Mouse (Mus musculus) liver, adult 2 months (tissue): ENCODE data around the gene Atp5h.

Experiments
- CTCF ChIP-seq: fragments of 200-500 bp; IDR thresholded peaks from 2 replicates; pipeline ENCODE4 v1.5.1; 2011; ENCODE audit warnings: low read depth, low read length, control low read depth
- POLR2A ChIP-seq: fragments of 200-500 bp; IDR thresholded peaks from 2 replicates; pipeline ENCODE4 v1.6.1; 2011; ENCODE audit warnings: low read length, control low read depth; ENCODE audit not compliant: insufficient read depth; ENCODE audit errors: extremely low read depth

DNA sequence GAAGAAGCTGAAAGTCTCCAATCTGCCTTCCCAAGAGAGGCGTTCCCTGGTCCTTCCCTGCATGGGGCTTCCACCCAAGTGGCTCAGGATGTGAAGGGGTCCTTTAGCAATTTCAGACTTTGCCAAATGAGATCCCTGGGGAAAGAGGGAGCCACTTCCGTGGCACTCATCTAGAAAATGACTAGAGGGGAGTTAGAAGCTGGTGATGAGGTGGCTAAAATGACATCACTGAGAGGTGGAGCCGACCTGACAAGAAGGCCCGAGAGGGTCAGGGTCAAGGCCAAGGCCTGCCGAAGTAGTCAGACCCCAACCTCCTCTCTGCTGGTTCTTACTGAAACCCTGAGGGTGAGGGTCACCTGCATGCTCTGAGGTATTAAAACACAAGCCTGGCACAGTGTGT, 36.9 kb downstream of the Atp5h start:
- TF ChIP-seq CTCF (no peak), POLR2A (no peak)
